Mouse (Mus musculus): ENCODE results near the gene Unc13b.

DNA sequence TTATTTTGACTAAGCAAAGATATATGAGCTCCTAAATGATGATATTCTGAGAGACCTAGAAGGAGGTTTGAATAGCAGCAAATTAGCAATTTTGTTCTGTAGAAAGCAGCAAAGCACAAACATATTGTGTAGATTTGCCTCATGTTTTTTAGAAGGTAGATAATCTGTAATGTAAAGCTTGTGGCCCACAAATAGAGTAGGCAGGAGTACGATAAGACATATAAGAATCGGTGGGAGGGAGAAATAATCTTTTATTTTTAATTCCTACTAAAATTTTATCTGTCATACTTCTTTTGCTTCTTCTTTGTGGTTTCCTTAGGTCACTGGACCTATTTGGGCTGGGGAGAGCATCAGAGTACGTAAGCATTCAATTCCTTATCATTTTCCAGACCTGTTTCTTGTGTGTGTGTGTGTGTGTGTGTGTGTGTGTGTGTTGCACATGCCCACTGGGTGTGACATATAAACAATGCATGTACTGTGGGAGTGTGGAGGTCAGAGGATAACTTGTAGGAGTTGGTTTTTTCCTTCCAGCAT is 102.4 kb downstream of the Unc13b start:
- no peak for TF ChIP-seq POLR2A (IDR thresholded peaks at IDR 0.05; ENCODE audit: low read depth, low read length)
- no peak for TF ChIP-seq CTCF (IDR thresholded peaks at IDR 0.05; ENCODE audit: extremely low read depth, insufficient read depth, insufficient read length, insufficient replicate concordance)

Data from spleen, adult 2 months (tissue).